Mouse (Mus musculus) ovary, postnatal 36 days (tissue): Measurements from ENCODE around the gene Gtf2f2.
A peak's percentile ranks its signal among the peaks of the same experiment; 100 is the strongest.
"Not testable (repeated sequence)": the region's sequence is repeated elsewhere in the genome, so short reads cannot be mapped to it uniquely, and the experiment has no call there.

ENCODE experiments used
- DNase-seq: peaks from one replicate; pipeline ENCODE4 v3.0.0; 2022; ENCODE audit warnings: low spot score, mixed read lengths

The Gtf2f2 gene

GRCm38 (mm10) chr14:75912665-75913064 lies 98.0 kb downstream of the Gtf2f2 start:
- DNase-seq: no peak

GRCm38 (mm10) chr14:75911968-75912367 lies 98.7 kb downstream of the Gtf2f2 start:
- no peak for DNase-seq

- DNase-seq: no peak
These were observed 103.7 kb downstream of the Gtf2f2 start for GRCm38 (mm10) chr14:75906931-75907330.

GRCm38 (mm10) chr14:75904972-75905371 lies 105.7 kb downstream of the Gtf2f2 start:
- DNase-seq: no peak

GRCm38 (mm10) chr14:75903131-75903530 lies 107.5 kb downstream of the Gtf2f2 start:
- no peak for DNase-seq

- DNase-seq: no peak
These were observed 108.7 kb downstream of the Gtf2f2 start for GRCm38 (mm10) chr14:75902013-75902412.

- DNase-seq: peak; percentile 9
These were observed 109.7 kb downstream of the Gtf2f2 start for GRCm38 (mm10) chr14:75900793-75901499.

- DNase-seq: peak; percentile 86
These were observed 111.1 kb downstream of the Gtf2f2 start for GRCm38 (mm10) chr14:75899566-75899965.

GRCm38 (mm10) chr14:75892118-75892517 lies 118.5 kb downstream of the Gtf2f2 start:
- DNase-seq: no peak

- DNase-seq: no peak
These were observed 126.8 kb downstream of the Gtf2f2 start for GRCm38 (mm10) chr14:75883873-75884272.

- no peak for DNase-seq
These were observed 127.3 kb downstream of the Gtf2f2 start for GRCm38 (mm10) chr14:75883330-75883729.

- DNase-seq: no peak
These were observed 128.8 kb downstream of the Gtf2f2 start for GRCm38 (mm10) chr14:75881856-75882255.

GRCm38 (mm10) chr14:75878980-75879379 lies 131.7 kb downstream of the Gtf2f2 start:
- DNase-seq: no peak

- DNase-seq: no peak
These were observed 133.4 kb downstream of the Gtf2f2 start for GRCm38 (mm10) chr14:75877297-75877696.

- peak; percentile 70 for DNase-seq
These were observed 134.2 kb downstream of the Gtf2f2 start for GRCm38 (mm10) chr14:75876320-75877043.

- peak; percentile 55 for DNase-seq
These were observed 137.1 kb downstream of the Gtf2f2 start for GRCm38 (mm10) chr14:75873612-75874011.

GRCm38 (mm10) chr14:75871750-75872149 lies 138.9 kb downstream of the Gtf2f2 start:
- no peak for DNase-seq

GRCm38 (mm10) chr14:75871111-75871510 lies 139.6 kb downstream of the Gtf2f2 start:
- no peak for DNase-seq

GRCm38 (mm10) chr14:75870631-75871030 lies 140.0 kb downstream of the Gtf2f2 start:
- no peak for DNase-seq

GRCm38 (mm10) chr14:75869769-75870363 lies 140.8 kb downstream of the Gtf2f2 start:
- no peak for DNase-seq

- DNase-seq: not testable (repeated sequence)
These were observed 142.6 kb downstream of the Gtf2f2 start for GRCm38 (mm10) chr14:75868028-75868427.

GRCm38 (mm10) chr14:75866706-75867333 lies 143.8 kb downstream of the Gtf2f2 start:
- DNase-seq: no peak
